Mouse (Mus musculus) forebrain, embryonic 13.5 days (tissue): ENCODE results near the gene Chd3. TPM values are rescaled to one million over a fixed set of nuclear protein-coding genes. Genes with fewer than 3 reads are reported as not detected.

ENCODE experiments used
- ATAC-seq: fragments of 200-750 bp; cut with Nextera tagmentation; 2 replicates; pipeline ENCODE4 v1.8.0; 2017
- H3K27ac ChIP-seq: fragments of 300-500 bp; sonication (generic); 2 replicates; pipeline ENCODE4 v1.5.1; 2015; ENCODE audit warnings: inconsistent platforms, mild to moderate bottlenecking, moderate library complexity
- H3K27me3 ChIP-seq: fragments of 300-500 bp; sonication (generic); 2 replicates; pipeline ENCODE4 v1.6.1; 2015; ENCODE audit warnings: mild to moderate bottlenecking, inconsistent platforms
- H3K36me3 ChIP-seq: fragments of 300-500 bp; sonication (generic); 2 replicates; pipeline ENCODE4 v1.6.1; 2015; ENCODE audit warnings: mild to moderate bottlenecking, inconsistent platforms; ENCODE audit not compliant: poor library complexity, severe bottlenecking
- H3K4me1 ChIP-seq: fragments of 300-500 bp; sonication (generic); 2 replicates; pipeline ENCODE4 v1.6.1; 2015; ENCODE audit warnings: inconsistent platforms
- H3K4me2 ChIP-seq: fragments of 300-500 bp; sonication (generic); 2 replicates; pipeline ENCODE4 v1.6.1; 2015; ENCODE audit warnings: inconsistent platforms, mild to moderate bottlenecking, moderate library complexity
- H3K4me3 ChIP-seq: fragments of 300-500 bp; sonication (generic); 2 replicates; pipeline ENCODE4 v1.5.1; 2015; ENCODE audit warnings: mild to moderate bottlenecking, inconsistent platforms
- H3K9ac ChIP-seq: fragments of 300-500 bp; sonication (generic); 2 replicates; pipeline ENCODE4 v1.6.1; 2015; ENCODE audit warnings: mild to moderate bottlenecking, inconsistent platforms
- H3K9me3 ChIP-seq: fragments of 300-500 bp; sonication (generic); replicated peaks from 2 replicates; pipeline ENCODE4 v1.6.1; 2016; ENCODE audit warnings: inconsistent platforms
- WGBS: fragments of 180-500 bp; shearing (Covaris S2); methylation state at CpG from one replicate; pipeline ENCODE4 v1.1.7; 2015; 5-methylcytosine and 5-hydroxymethylcytosine counted together
- polyA plus RNA-seq: library from polyadenylated mRNA; unstranded; fragments of >200 nt; fragmentation: Nextera tagmentation; extraction: Ambion mirVana; gene quantifications from 2 replicates; pipeline ENCODE4 v1.2.1, GENCODE M21; 2015

Gene Chd3
- polyA plus RNA-seq, 1 experiment from 2014 or later, result 106 TPM

DNA sequence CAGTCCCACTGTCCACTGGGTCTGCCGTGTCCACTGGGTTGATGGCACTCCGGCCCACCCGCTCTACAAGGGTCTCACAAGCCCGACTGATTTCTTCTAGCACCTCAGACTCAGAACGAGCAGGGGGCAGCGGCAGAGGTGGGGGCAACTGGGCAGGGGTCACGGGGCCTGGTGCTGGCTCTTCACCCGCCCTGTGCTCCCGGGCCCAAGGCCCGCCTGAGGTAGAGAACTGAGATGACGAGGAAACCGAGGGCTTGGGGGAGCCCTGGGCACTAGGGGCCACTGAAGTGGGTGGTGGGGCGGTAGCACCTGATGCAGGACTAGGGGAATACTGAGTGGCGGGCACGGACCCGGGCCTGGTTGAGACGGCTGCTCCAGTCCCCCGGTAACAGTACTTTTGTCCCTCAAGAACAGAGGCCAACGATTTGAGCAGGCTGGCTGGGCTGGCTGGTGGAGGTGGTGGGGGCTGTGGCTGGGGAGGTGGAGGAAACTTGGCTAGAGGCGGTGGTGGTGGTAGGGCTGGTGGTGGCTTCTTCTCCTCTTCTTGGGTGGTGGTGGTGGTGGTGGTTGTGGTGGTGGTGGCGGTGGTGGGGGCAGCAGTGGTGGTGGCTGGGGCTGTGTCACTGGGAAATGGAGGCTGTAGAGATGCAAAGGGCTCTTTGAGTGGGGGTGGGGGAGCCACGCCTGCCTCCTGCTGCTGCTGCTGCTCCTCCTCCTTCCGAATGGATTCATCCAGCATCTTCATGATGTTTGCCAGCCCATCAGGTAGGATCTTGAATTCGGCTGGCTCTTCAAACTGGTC lies 35.6 kb upstream of the Chd3 start:
- ATAC-seq, result no peak
- 92% methylated on average over 23 of the region's 24 CpGs for WGBS
- H3K27ac ChIP-seq, result no peak overlapping the region
- H3K36me3 ChIP-seq, result peaks cover 83% of the 10 kb centered on the region
- no peak overlapping the region for H3K4me3 ChIP-seq
- H3K27me3 ChIP-seq, result peaks cover 13% of the 10 kb centered on the region
- peaks cover 28% of the 10 kb centered on the region for H3K4me1 ChIP-seq
- H3K9ac ChIP-seq, result no peak overlapping the region
- H3K4me2 ChIP-seq, result no peak overlapping the region
- H3K9me3 ChIP-seq, result no peaks in the 10 kb centered on the region

DNA sequence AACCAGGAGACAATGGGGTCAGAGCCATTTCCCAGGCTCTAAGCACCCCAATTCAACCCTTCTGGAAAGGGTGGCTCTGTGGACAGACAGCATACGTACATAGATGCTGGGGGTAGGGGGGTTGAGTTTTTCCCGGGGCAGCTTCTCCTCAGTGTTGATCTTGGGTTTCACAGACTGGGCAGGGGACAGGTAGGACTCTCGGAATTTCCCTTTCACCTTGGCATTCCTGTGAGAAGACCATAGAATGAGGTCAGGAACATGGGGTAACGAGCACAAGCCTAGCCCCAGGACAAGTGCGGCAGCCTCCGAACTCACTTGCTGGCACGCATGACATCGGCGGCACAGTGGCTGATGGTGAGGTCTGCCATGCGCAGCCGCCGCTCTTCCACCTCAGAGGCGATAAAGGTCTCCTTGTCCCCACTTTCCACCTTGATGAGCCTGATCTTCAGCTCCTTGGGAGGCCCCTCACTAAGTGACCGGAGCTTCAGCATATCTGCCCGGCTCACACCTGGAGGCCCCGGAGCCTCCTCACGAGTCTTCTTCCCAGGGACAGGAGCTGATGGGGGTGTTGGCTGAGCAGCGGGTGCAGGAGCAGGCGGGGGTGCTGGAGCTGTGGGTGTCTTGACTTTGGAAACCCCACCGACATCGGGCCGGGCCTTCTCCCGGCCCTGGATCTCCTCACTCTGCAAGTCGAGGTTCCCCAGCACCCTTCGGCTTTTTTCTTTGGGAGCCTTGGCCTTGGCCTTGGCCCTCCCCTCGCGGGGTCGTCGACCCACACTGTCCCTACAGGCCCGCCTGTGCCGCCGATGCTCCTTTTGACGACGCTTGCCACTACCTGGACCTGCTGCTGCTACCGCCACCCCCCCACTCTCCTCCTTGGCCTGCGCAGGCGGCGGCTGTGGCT lies 34.7 kb upstream of the Chd3 start:
- ATAC-seq, result no peak
- Histone ChIP-seq H3K4me3 (no peak overlapping the region), H3K4me1 (peaks cover 30% of the 10 kb centered on the region), H3K27ac (no peak overlapping the region), H3K27me3 (peaks cover 15% of the 10 kb centered on the region), H3K36me3 (peaks cover 89% of the 10 kb centered on the region), H3K9ac (no peak overlapping the region), H3K9me3 (no peaks in the 10 kb centered on the region), H3K4me2 (no peak overlapping the region)
- 90% methylated on average over 33 of the region's 38 CpGs for WGBS

DNA sequence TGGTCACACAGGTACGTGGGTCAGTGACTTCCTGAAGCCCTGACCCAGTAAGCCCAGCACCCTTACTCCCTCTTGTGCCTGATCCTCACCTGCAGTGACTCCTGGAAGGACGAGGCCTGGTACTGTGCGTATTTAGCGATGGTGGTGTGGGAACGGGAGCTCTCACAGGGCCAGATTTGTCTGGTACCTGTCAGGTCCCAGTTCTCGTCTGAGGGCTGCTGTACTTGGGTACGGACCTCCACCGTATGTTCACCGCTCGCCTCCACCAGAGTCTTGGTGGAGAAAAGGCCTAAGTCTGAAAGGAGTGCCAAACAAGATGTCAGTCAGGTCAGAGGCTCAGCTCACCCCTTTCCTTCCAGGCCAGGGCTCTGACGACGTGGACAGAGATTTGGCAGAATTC lies 32.8 kb upstream of the Chd3 start:
- 86% methylated on average over 12 of the region's 12 CpGs for WGBS
- Histone ChIP-seq H3K4me3 (no peak overlapping the region), H3K36me3 (peaks cover 93% of the 10 kb centered on the region), H3K4me1 (peaks cover 32% of the 10 kb centered on the region), H3K27me3 (peaks cover 30% of the 10 kb centered on the region), H3K27ac (0 out of 2 replicates have a peak overlapping the region, but pooled peaks have one; percentile 10), H3K9ac (no peak overlapping the region), H3K9me3 (no peaks in the 10 kb centered on the region), H3K4me2 (no peak overlapping the region)
- no peak for ATAC-seq

DNA sequence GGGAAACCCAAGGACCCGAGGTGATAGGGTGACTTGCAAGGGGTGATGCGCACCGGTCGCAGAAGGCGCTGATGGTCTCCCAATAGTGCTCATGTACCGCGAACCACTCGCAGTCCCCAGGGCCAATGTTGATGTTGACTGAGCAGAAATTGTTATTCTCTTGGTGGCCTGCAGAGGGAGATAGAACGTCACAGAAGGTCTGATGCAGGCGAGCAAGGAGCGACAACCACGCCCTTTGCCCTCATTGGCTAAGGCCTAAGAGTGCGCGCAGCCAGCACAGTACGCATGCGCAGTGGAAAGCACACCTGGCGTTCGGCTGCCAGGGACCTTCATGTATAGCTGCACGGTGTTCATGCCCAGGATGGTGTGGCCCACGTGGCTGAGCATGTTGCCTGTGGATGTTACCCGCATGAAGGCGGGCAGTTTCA lies 32.0 kb upstream of the Chd3 start:
- ATAC-seq, result peak; percentile 71
- Histone ChIP-seq H3K27me3 (peaks cover 30% of the 10 kb centered on the region), H3K27ac (no peak overlapping the region), H3K36me3 (peaks cover 86% of the 10 kb centered on the region), H3K9ac (no peak overlapping the region), H3K4me1 (peaks cover 39% of the 10 kb centered on the region), H3K9me3 (no peaks in the 10 kb centered on the region), H3K4me2 (no peak overlapping the region), H3K4me3 (peak overlapping the region; percentile 17)
- WGBS, result 15% methylated on average over 22 of the region's 22 CpGs

DNA sequence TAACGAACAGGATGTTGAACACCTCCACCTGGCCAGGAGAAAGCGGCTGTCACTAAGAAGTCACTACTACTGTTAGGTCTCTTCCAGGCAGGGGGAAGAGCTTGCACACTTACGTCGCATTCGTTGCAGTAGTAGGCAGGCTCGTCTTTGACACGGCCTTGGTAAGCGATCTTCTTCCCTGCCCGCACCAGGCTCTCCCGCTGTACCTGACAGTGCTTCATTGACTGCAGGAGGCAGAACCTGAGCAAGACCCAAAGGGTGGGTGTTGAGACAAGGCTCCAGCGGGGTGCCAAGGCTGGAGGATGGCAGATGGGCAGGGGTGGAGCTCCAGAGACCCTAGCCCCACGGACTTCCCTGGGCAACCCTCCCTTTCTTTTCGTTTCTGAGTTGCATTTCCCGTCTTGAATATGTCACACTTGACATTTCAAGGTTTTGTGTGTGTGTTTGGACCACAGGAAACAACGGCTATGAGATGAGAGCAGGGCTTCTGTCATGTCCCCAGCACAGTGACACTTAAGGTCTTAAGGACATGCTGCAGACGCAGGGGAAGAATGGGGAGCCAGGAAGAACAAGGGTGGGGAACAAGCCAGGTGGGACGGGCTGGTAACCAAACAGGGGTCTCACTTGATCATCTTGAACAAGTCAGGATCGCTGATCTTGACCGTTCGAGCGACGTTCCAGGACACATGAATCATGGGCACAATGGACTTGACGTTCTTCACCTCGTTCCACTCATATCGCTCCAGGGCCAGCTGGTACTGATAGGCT lies 31.1 kb upstream of the Chd3 start:
- Histone ChIP-seq H3K9ac (peak overlapping the region; percentile 39; the same call in 1 of the 2 replicates), H3K4me1 (peaks cover 42% of the 10 kb centered on the region), H3K9me3 (no peaks in the 10 kb centered on the region), H3K27me3 (peaks cover 30% of the 10 kb centered on the region), H3K27ac (no peak overlapping the region), H3K36me3 (peaks cover 76% of the 10 kb centered on the region), H3K4me3 (peak overlapping the region; percentile 17; the same call in 1 of the 2 replicates), H3K4me2 (peak overlapping the region; percentile 4; the same call in 1 of the 2 replicates)
- 74% methylated on average over 25 of the region's 25 CpGs for WGBS
- ATAC-seq, result no peak

DNA sequence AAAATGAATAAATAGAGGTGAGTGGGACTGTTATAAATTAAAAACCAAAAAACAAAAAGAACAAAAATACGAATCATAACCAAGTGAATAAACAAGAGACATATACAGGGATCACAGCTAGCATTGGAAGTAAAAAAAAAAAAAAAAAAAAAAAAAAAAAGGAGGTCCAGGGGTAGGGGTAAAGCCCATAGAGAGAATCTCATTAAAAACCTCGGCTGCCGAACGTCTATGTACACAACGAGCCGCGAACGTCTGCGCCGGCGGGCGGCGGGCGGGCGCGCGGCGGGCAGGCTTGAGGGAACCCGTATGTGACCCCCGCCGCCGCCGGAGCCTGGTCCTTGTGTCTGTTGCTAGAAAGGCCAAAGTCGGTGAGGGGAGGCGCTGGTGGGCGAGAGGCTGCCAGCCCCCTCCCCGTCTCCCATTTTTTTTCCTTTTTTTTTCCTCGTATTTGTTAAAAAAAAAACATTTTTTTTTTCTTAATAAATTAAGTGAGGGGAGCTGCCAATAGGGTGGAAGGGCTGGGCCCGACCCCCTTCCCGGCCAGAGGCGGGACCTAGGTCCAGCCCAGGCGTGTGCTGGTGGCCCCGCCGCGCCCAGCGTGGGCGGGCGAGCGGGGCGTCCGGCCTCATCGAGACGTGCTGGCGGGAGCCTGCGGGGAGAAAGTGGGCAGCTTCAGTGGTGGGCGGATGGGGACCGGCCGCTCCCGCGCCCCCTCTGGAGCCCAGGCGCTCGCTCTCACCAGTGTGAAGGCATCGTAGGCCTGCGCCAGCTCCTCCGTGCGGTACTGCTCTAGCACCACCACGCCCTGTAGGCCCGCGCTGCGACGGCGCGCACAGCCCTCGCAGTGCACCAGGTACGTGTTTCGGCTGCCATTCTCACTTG lies 30.2 kb upstream of the Chd3 start:
- H3K4me2 ChIP-seq, result peak overlapping the region; percentile 22; the same call in 1 of the 2 replicates
- H3K27me3 ChIP-seq, result peaks cover 30% of the 10 kb centered on the region
- no peak overlapping the region for H3K27ac ChIP-seq
- WGBS, result 16% methylated on average over 56 of the region's 66 CpGs
- H3K4me1 ChIP-seq, result peaks cover 43% of the 10 kb centered on the region
- no peaks in the 10 kb centered on the region for H3K9me3 ChIP-seq
- peak overlapping the region; percentile 17 for H3K4me3 ChIP-seq
- H3K36me3 ChIP-seq, result peaks cover 68% of the 10 kb centered on the region
- no peak for ATAC-seq
- peak overlapping the region; percentile 39 for H3K9ac ChIP-seq

DNA sequence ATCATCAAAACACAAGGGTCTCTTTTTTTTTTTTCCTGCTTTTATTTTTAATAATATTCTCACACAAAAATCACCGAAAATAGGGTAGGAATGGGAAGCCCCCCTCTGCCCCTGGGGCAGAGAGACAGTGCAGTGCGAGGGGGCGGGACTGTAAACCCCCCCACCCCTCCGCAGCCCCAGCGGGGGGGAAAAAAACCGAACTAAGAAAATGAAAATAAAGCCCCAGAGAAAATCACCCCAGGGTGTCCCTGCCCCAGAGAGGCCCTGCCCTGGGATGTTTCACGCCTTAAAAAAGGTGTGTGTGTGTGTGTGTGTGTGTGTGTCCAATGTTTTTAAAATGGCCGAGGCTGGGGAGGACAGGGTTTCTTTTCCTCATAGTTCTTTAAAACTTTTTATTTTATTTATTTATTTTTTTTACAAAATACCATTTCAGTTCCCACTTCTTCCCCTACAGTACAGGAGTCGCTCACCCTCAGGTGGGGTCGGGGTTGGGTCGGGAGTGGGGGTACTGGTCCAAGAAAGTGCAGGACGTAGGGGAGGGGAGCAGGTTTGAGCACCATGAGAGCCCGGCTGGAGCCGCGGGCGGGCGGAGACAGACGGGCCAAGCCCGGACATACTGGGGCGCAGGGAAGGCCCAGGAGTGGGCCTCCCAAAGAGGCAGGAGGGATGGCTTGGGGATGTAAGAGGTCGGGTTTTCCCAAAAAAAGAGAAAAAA lies 29.4 kb upstream of the Chd3 start:
- H3K27ac ChIP-seq, result no peak overlapping the region
- peak overlapping the region; percentile 30; the same call in 1 of the 2 replicates for H3K4me2 ChIP-seq
- H3K27me3 ChIP-seq, result peaks cover 30% of the 10 kb centered on the region
- H3K4me1 ChIP-seq, result peaks cover 47% of the 10 kb centered on the region
- H3K36me3 ChIP-seq, result peaks cover 60% of the 10 kb centered on the region
- peak overlapping the region; percentile 55 for H3K9ac ChIP-seq
- ATAC-seq, result no peak
- WGBS, result 18% methylated on average over 21 of the region's 21 CpGs
- H3K9me3 ChIP-seq, result no peaks in the 10 kb centered on the region
- peak overlapping the region; percentile 13 for H3K4me3 ChIP-seq

DNA sequence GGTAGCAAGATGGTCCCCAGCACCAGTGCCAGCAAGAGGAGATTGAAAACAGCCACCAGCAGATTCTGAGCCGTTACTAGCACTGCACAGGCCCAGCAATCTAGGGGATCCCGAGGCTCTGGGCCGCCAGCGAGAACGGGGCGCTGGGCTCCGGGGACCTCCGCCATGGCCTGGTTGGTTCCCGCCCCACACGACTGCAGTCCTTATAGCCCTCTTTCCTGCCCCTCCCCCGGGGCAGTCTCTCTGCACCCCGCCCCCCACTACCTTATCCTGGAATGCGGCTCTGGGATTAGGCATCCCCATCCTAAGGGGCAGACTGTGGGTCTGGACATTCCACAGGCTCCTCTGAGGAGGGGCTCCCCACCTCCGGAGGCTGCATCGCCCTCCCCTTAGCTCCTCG lies 28.9 kb upstream of the Chd3 start, which contains the start of gene Tmem88:
Tmem88 (minus strand) TSS at position 176 of the 400 bp plus-strand sequence.
- WGBS, result 5% methylated on average over 16 of the region's 16 CpGs
- ATAC-seq, result no peak
- Histone ChIP-seq H3K36me3 (peaks cover 54% of the 10 kb centered on the region), H3K4me2 (peak within 1 kb of the TSS; percentile 30), H3K27ac (peak within 1 kb of the TSS; percentile 8; the same call in 1 of the 2 replicates), H3K27me3 (peaks cover 30% of the 10 kb centered on the region), H3K9me3 (no peaks in the 10 kb centered on the region), H3K4me3 (peak within 1 kb of the TSS; percentile 13), H3K9ac (peak within 1 kb of the TSS; percentile 83), H3K4me1 (peaks cover 47% of the 10 kb centered on the region)

DNA sequence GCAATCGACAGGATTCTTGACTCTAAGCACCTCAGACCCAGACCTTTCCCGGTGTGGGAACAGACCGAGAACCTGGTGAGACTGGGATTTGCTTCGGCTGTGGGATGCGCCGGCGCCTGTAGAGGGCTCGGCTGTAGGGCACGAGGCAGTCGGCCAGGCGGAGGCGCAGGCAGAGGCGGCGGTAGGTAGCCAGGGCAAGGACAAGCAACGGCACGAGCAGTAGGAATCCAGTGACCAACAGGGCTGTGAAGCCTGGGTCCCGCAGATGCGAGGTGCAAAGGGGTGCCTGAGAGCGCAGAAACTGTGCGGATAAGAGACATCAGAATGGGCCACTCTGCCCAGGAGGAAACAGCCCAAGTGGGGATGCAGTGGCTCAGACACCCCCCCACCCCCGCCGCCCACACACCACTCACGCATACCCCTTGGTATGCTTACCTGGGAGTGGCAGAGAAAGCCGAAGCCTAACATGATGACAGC lies 28.4 kb upstream of the Chd3 start:
- peak overlapping the region; percentile 55 for H3K9ac ChIP-seq
- ATAC-seq, result no peak
- peak overlapping the region; percentile 13; the same call in 1 of the 2 replicates for H3K4me3 ChIP-seq
- no peaks in the 10 kb centered on the region for H3K9me3 ChIP-seq
- H3K36me3 ChIP-seq, result peaks cover 50% of the 10 kb centered on the region
- H3K4me1 ChIP-seq, result peaks cover 47% of the 10 kb centered on the region
- 9% methylated on average over 24 of the region's 24 CpGs for WGBS
- 0 out of 2 replicates have a peak overlapping the region, but pooled peaks have one; percentile 8 for H3K27ac ChIP-seq
- H3K27me3 ChIP-seq, result peaks cover 30% of the 10 kb centered on the region
- H3K4me2 ChIP-seq, result peak overlapping the region; percentile 30

DNA sequence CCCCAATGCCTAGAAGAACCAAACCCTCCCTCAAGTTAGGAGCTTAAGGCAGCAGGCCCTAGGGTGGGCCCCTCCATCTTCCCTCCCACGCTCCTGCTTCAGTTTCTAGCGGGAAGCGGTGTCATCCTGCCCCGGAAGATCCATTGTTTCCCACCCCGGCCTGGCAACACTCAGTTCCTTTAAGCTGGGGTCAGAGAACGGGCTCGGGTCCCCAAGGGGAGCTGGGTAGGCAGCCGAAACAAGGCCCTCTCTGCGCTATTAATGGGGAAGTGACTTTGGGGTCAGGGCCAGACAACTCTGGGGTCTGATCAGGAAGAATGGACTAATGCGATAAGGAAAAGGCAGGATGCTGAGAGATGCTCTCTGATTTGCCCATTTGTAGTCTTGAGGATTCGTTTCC lies 27.6 kb upstream of the Chd3 start:
- Histone ChIP-seq H3K27me3 (peaks cover 30% of the 10 kb centered on the region), H3K4me3 (peak overlapping the region; percentile 67; the same call in 1 of the 2 replicates), H3K27ac (peak overlapping the region; percentile 8; the same call in 1 of the 2 replicates), H3K9ac (peak overlapping the region; percentile 83), H3K4me1 (peaks cover 47% of the 10 kb centered on the region), H3K9me3 (no peaks in the 10 kb centered on the region), H3K4me2 (peak overlapping the region; percentile 85), H3K36me3 (peaks cover 47% of the 10 kb centered on the region)
- ATAC-seq, result no peak
- WGBS, result 30% methylated on average over 11 of the region's 11 CpGs
